Mouse (Mus musculus) forebrain, postnatal 0 days (tissue): ENCODE measurements around the gene Mcu. TPM values are rescaled to one million over a fixed set of nuclear protein-coding genes. Genes with fewer than 3 reads are reported as not detected.
A peak's percentile ranks its signal among the peaks of the same experiment; 100 is the strongest.

Experiments
- ATAC-seq: fragments of 200-750 bp; cut with Nextera tagmentation; 2 replicates; pipeline ENCODE4 v1.8.0; 2017; ENCODE audit warnings: mild to moderate bottlenecking, moderate library complexity
- DNase-seq: peaks from one replicate; pipeline ENCODE4 v3.0.0-alpha.2; 2015
- H3K27ac ChIP-seq: fragments of 300-500 bp; sonication (generic); 2 replicates; pipeline ENCODE4 v1.5.1; 2014; ENCODE audit warnings: low read depth, mild to moderate bottlenecking, antibody characterized with exemption, low read length, moderate library complexity, mixed read lengths
- H3K27me3 ChIP-seq: fragments of 300-500 bp; sonication (generic); 2 replicates; pipeline ENCODE4 v1.6.1; 2014; ENCODE audit warnings: mild to moderate bottlenecking, low read length, mixed read lengths; ENCODE audit not compliant: insufficient read depth
- H3K36me3 ChIP-seq: fragments of 300-500 bp; sonication (generic); 2 replicates; pipeline ENCODE4 v1.6.1; 2014; ENCODE audit warnings: mild to moderate bottlenecking, moderate library complexity; ENCODE audit not compliant: insufficient read depth
- H3K4me1 ChIP-seq: fragments of 300-500 bp; sonication (generic); 2 replicates; pipeline ENCODE4 v1.6.1; 2014; ENCODE audit warnings: antibody characterized with exemption; ENCODE audit not compliant: insufficient read depth
- H3K4me2 ChIP-seq: fragments of 300-500 bp; sonication (generic); 2 replicates; pipeline ENCODE4 v1.6.1; 2014; ENCODE audit warnings: low read depth, mild to moderate bottlenecking, moderate library complexity
- H3K4me3 ChIP-seq: fragments of 300-500 bp; sonication (generic); 2 replicates; pipeline ENCODE4 v1.5.1; 2014; ENCODE audit warnings: low read depth, low read length, mixed read lengths
- H3K9ac ChIP-seq: fragments of 300-500 bp; sonication (generic); 2 replicates; pipeline ENCODE4 v1.6.1; 2014; ENCODE audit warnings: mild to moderate bottlenecking
- H3K9me3 ChIP-seq: fragments of 300-500 bp; sonication (generic); 2 replicates; pipeline ENCODE4 v1.6.1; 2016; ENCODE audit warnings: low read length
- CTCF ChIP-seq: sonication (generic); IDR thresholded peaks from 2 replicates; pipeline ENCODE4 v1.5.1; 2016; ENCODE audit warnings: antibody characterized with exemption, control low read depth, low read depth
- WGBS: fragments of 180-500 bp; shearing (Covaris S2); extraction: QIAGEN DNeasy Blood & Tissue Kit; methylation state at CpG from one replicate; pipeline ENCODE4 v1.1.7; 2014; 5-methylcytosine and 5-hydroxymethylcytosine counted together
- polyA plus RNA-seq: library from polyadenylated mRNA; unstranded; fragments of >200 nt; fragmentation: Nextera tagmentation; extraction: Ambion mirVana; gene quantifications from 2 replicates; pipeline ENCODE4 v1.2.1, GENCODE M21; 2015
- total RNA-seq: library from RNA; depleted of rRNA; stranded (reverse); fragments of >200 nt; gene quantifications from 2 replicates; pipeline ENCODE4 v1.2.3, GENCODE M21; 2014

The Mcu gene
- total and polyA plus RNA-seq, 2 experiments from 2014 or later: 41.0 to 58.0 TPM

GRCm38 (mm10) chr10:59570780-59571179, 45.7 kb downstream of the Mcu start:
- no peak overlapping the region for H3K9ac ChIP-seq
- H3K4me1 ChIP-seq: no peaks in the 10 kb centered on the region
- 83% methylated on average over 2 of the region's 2 CpGs for WGBS
- H3K4me2 ChIP-seq: no peak overlapping the region
- no peak for DNase-seq
- no peaks in the 10 kb centered on the region for H3K27me3 ChIP-seq
- H3K36me3 ChIP-seq: no peaks in the 10 kb centered on the region
- H3K9me3 ChIP-seq: peaks cover 6% of the 10 kb centered on the region; the same call in 1 of the 2 replicates
- TF ChIP-seq CTCF: no peak
- no peak overlapping the region for H3K27ac ChIP-seq
- ATAC-seq: no peak
- no peak overlapping the region for H3K4me3 ChIP-seq

DNA sequence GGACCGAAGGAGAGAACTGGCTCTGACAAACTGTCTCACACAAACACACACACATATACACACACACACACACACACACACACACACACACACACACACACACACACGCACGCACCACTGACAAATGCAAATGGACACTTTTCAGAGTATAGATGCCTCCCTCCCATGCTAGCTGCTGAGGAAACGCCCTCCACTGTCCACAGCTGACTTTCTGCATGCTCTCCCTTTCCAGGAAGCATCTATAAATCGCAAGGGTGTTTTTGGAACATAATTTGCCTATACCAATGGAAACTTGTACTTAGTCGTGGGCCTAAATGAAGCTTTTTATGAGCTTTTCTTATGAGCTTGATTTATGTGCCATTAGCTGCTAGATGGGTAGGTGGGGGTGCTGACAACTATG, 46.1 kb downstream of the Mcu start:
- DNase-seq: no peak
- no peak for ATAC-seq
- Histone ChIP-seq H3K4me1 (no peaks in the 10 kb centered on the region), H3K27me3 (no peaks in the 10 kb centered on the region), H3K36me3 (no peaks in the 10 kb centered on the region), H3K27ac (no peak overlapping the region), H3K4me3 (no peak overlapping the region), H3K9me3 (peaks cover 6% of the 10 kb centered on the region; the same call in 1 of the 2 replicates), H3K9ac (no peak overlapping the region), H3K4me2 (no peak overlapping the region)
- WGBS: 84% methylated on average over 6 of the region's 6 CpGs
- TF ChIP-seq CTCF: no peak

GRCm38 (mm10) chr10:59569481-59569869, 47.0 kb downstream of the Mcu start:
- ATAC-seq (no peak), DNase-seq (no peak)
- Histone ChIP-seq H3K27me3 (no peaks in the 10 kb centered on the region), H3K9ac (no peak overlapping the region), H3K36me3 (no peaks in the 10 kb centered on the region), H3K27ac (no peak overlapping the region), H3K9me3 (peaks cover 6% of the 10 kb centered on the region; the same call in 1 of the 2 replicates), H3K4me3 (no peak overlapping the region), H3K4me1 (no peaks in the 10 kb centered on the region), H3K4me2 (no peak overlapping the region)
- no peak for TF ChIP-seq CTCF
- 67% methylated on average over 1 of the region's 1 CpGs for WGBS

GRCm38 (mm10) chr10:59568665-59569480, 47.6 kb downstream of the Mcu start:
- Histone ChIP-seq H3K4me2 (no peak overlapping the region), H3K36me3 (no peaks in the 10 kb centered on the region), H3K27ac (peak overlapping the region; percentile 40; the same call in 1 of the 2 replicates), H3K9ac (no peak overlapping the region), H3K9me3 (peaks cover 6% of the 10 kb centered on the region; the same call in 1 of the 2 replicates), H3K27me3 (no peaks in the 10 kb centered on the region), H3K4me3 (no peak overlapping the region), H3K4me1 (no peaks in the 10 kb centered on the region)
- no peak for DNase-seq
- 23% methylated on average over 10 of the region's 10 CpGs for WGBS
- no peak for TF ChIP-seq CTCF
- no peak; the same call in 1 of the 2 replicates for ATAC-seq

DNA sequence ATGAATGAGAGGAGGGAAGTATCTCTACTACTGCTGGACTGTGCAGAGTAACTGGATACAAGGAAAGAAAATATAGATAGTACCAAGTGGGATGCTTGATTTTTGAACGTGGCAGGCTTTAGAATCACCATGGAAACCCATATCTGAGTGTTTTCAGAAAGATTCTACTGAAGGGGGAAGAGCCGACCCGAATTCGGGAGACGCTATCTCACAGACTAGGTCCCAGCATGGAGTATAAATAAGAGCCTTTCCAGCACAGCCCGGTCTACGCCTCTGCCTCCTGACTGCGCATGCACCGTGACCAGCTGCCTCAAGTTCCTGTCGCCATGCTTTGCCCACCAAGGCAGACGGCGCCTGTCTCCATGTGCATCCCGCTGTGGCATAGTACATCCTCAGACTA, 49.5 kb downstream of the Mcu start:
- H3K9me3 ChIP-seq: no peaks in the 10 kb centered on the region
- H3K36me3 ChIP-seq: no peaks in the 10 kb centered on the region
- ATAC-seq (peak; percentile 68), DNase-seq (no peak)
- H3K27ac ChIP-seq: 0 out of 2 replicates have a peak overlapping the region, but pooled peaks have one; percentile 57
- no peak for TF ChIP-seq CTCF
- no peaks in the 10 kb centered on the region for H3K4me1 ChIP-seq
- no peak overlapping the region for H3K4me2 ChIP-seq
- H3K9ac ChIP-seq: no peak overlapping the region
- 81% methylated on average over 13 of the region's 13 CpGs for WGBS
- H3K27me3 ChIP-seq: no peaks in the 10 kb centered on the region
- H3K4me3 ChIP-seq: no peak overlapping the region

DNA sequence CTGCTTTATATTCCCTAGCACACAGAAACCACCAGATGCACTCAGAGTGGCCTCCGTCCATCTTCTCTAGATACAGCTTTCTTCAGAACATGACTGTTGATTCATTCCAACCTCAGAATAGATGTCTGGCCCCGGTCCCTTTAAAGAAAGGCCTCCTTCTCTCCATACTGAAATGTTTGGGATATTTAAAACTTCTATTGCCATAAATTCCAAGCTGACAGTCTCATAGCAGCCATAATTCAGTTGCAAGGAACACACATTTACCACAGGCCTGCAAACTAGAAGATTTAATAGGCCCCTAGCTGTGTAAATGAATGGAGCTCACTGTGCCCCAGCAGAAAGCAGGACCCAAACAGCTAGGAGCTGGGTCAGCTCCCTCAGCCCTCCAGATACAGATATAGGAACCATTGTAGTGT, 50.5 kb downstream of the Mcu start:
- WGBS: 65% methylated on average over 2 of the region's 2 CpGs
- TF ChIP-seq CTCF: no peak

GRCm38 (mm10) chr10:59564551-59564950, 51.9 kb downstream of the Mcu start:
- no peak overlapping the region for H3K27ac ChIP-seq
- no peak overlapping the region for H3K4me3 ChIP-seq
- DNase-seq (no peak), ATAC-seq (no peak)
- no peaks in the 10 kb centered on the region for H3K27me3 ChIP-seq
- H3K4me1 ChIP-seq: no peaks in the 10 kb centered on the region
- no peaks in the 10 kb centered on the region for H3K36me3 ChIP-seq
- H3K9ac ChIP-seq: no peak overlapping the region
- H3K9me3 ChIP-seq: no peaks in the 10 kb centered on the region
- WGBS: 85% methylated on average over 5 of the region's 5 CpGs
- no peak overlapping the region for H3K4me2 ChIP-seq
- TF ChIP-seq CTCF: no peak

More for the DNA sequence above, 50.5 kb downstream of the Mcu start:
- Histone ChIP-seq H3K4me1 (no peaks in the 10 kb centered on the region), H3K36me3 (no peaks in the 10 kb centered on the region), H3K4me2 (no peak overlapping the region), H3K9me3 (no peaks in the 10 kb centered on the region), H3K9ac (no peak overlapping the region), H3K27ac (no peak overlapping the region), H3K4me3 (no peak overlapping the region), H3K27me3 (no peaks in the 10 kb centered on the region)
- DNase-seq (no peak), ATAC-seq (no peak)
